Mouse (Mus musculus): ENCODE measurements around the gene Ffar3. TPM values are rescaled to one million over a fixed set of nuclear protein-coding genes. Genes with fewer than 3 reads are reported as not detected.

Gene Ffar3
- polyA plus RNA-seq, 1 experiment from 2014 or later, result not detected

GRCm38 (mm10) chr7:30884047-30884446, 28.1 kb upstream of the Ffar3 start:
- H3K27ac ChIP-seq (ENCODE audit: low read depth, low read length), result no peak overlapping the region
- no peak overlapping the region for H3K9ac ChIP-seq (ENCODE audit: low read length)
- DNase-seq (ENCODE audit: low spot score), result no peak
- H3K27me3 ChIP-seq (ENCODE audit: control insufficient read depth, insufficient read depth, low read length), result no peaks in the 10 kb centered on the region
- H3K9me3 ChIP-seq (ENCODE audit: control insufficient read depth, low read length), result no peaks in the 10 kb centered on the region
- no peak for ATAC-seq (ENCODE audit: insufficient read depth, low FRiP score, low TSS enrichment)
- H3K36me3 ChIP-seq (ENCODE audit: control insufficient read depth, insufficient read depth, low read length), result no peaks in the 10 kb centered on the region
- no peak overlapping the region for H3K4me2 ChIP-seq (ENCODE audit: low read depth)
- H3K4me1 ChIP-seq (ENCODE audit: control insufficient read depth, insufficient read depth, low read length), result no peaks in the 10 kb centered on the region
- H3K4me3 ChIP-seq (ENCODE audit: low read depth, low read length), result no peak overlapping the region

GRCm38 (mm10) chr7:30881367-30881766, 25.4 kb upstream of the Ffar3 start:
- Histone ChIP-seq H3K36me3 (ENCODE audit: control insufficient read depth, insufficient read depth, low read length) (no peaks in the 10 kb centered on the region), H3K27me3 (ENCODE audit: control insufficient read depth, insufficient read depth, low read length) (no peaks in the 10 kb centered on the region), H3K4me2 (ENCODE audit: low read depth) (no peak overlapping the region), H3K4me1 (ENCODE audit: control insufficient read depth, insufficient read depth, low read length) (no peaks in the 10 kb centered on the region), H3K27ac (ENCODE audit: low read depth, low read length) (no peak overlapping the region), H3K9me3 (ENCODE audit: control insufficient read depth, low read length) (no peaks in the 10 kb centered on the region), H3K4me3 (ENCODE audit: low read depth, low read length) (no peak overlapping the region), H3K9ac (ENCODE audit: low read length) (no peak overlapping the region)
- ATAC-seq (ENCODE audit: insufficient read depth, low FRiP score, low TSS enrichment) (no peak), DNase-seq (ENCODE audit: low spot score) (no peak)
- WGBS, result 87% methylated on average over 3 of the region's 3 CpGs

- Histone ChIP-seq H3K27me3 (ENCODE audit: control insufficient read depth, insufficient read depth, low read length) (no peaks in the 10 kb centered on the region), H3K4me3 (ENCODE audit: low read depth, low read length) (no peak within 1 kb of the TSS), H3K4me1 (ENCODE audit: control insufficient read depth, insufficient read depth, low read length) (no peaks in the 10 kb centered on the region), H3K9ac (ENCODE audit: low read length) (no peak within 1 kb of the TSS), H3K27ac (ENCODE audit: low read depth, low read length) (no peak within 1 kb of the TSS), H3K4me2 (ENCODE audit: low read depth) (no peak within 1 kb of the TSS), H3K36me3 (ENCODE audit: control insufficient read depth, insufficient read depth, low read length) (no peaks in the 10 kb centered on the region), H3K9me3 (ENCODE audit: control insufficient read depth, low read length) (no peaks in the 10 kb centered on the region)
- no peak for ATAC-seq (ENCODE audit: insufficient read depth, low FRiP score, low TSS enrichment)
- no peak for DNase-seq (ENCODE audit: low spot score)
- 75% methylated on average over 7 of the region's 7 CpGs for WGBS
Measured at GRCm38 (mm10) chr7:30880176-30880575, 24.2 kb upstream of the Ffar3 start, which contains the start of gene Cd22. Cd22 (minus strand) TSS chr7:30880342.

GRCm38 (mm10) chr7:30878950-30879349, 23.0 kb upstream of the Ffar3 start:
- H3K27me3 ChIP-seq (ENCODE audit: control insufficient read depth, insufficient read depth, low read length), result no peaks in the 10 kb centered on the region
- 87% methylated on average over 6 of the region's 6 CpGs for WGBS

GRCm38 (mm10) chr7:30873083-30873482, 17.1 kb upstream of the Ffar3 start:
- no peaks in the 10 kb centered on the region for H3K9me3 ChIP-seq (ENCODE audit: control insufficient read depth, low read length)
- no peak overlapping the region for H3K9ac ChIP-seq (ENCODE audit: low read length)
- peak; percentile 69 for DNase-seq (ENCODE audit: low spot score)
- no peak overlapping the region for H3K4me3 ChIP-seq (ENCODE audit: low read depth, low read length)
- no peaks in the 10 kb centered on the region for H3K36me3 ChIP-seq (ENCODE audit: control insufficient read depth, insufficient read depth, low read length)
- no peak overlapping the region for H3K4me2 ChIP-seq (ENCODE audit: low read depth)
- H3K27ac ChIP-seq (ENCODE audit: low read depth, low read length), result no peak overlapping the region
- no peaks in the 10 kb centered on the region for H3K27me3 ChIP-seq (ENCODE audit: control insufficient read depth, insufficient read depth, low read length)
- no peak for ATAC-seq (ENCODE audit: insufficient read depth, low FRiP score, low TSS enrichment)
- 29% methylated on average over 15 of the region's 15 CpGs for WGBS
- no peaks in the 10 kb centered on the region for H3K4me1 ChIP-seq (ENCODE audit: control insufficient read depth, insufficient read depth, low read length)

More at GRCm38 (mm10) chr7:30878950-30879349, 23.0 kb upstream of the Ffar3 start:
- H3K4me3 ChIP-seq (ENCODE audit: low read depth, low read length), result no peak overlapping the region
- H3K9ac ChIP-seq (ENCODE audit: low read length), result no peak overlapping the region
- no peak for DNase-seq (ENCODE audit: low spot score)
- no peaks in the 10 kb centered on the region for H3K36me3 ChIP-seq (ENCODE audit: control insufficient read depth, insufficient read depth, low read length)
- ATAC-seq (ENCODE audit: insufficient read depth, low FRiP score, low TSS enrichment), result no peak
- no peak overlapping the region for H3K27ac ChIP-seq (ENCODE audit: low read depth, low read length)
- no peaks in the 10 kb centered on the region for H3K9me3 ChIP-seq (ENCODE audit: control insufficient read depth, low read length)
- H3K4me2 ChIP-seq (ENCODE audit: low read depth), result no peak overlapping the region
- no peaks in the 10 kb centered on the region for H3K4me1 ChIP-seq (ENCODE audit: control insufficient read depth, insufficient read depth, low read length)

- Histone ChIP-seq H3K9me3 (ENCODE audit: control insufficient read depth, low read length) (no peaks in the 10 kb centered on the region), H3K9ac (ENCODE audit: low read length) (no peak overlapping the region), H3K36me3 (ENCODE audit: control insufficient read depth, insufficient read depth, low read length) (no peaks in the 10 kb centered on the region), H3K4me3 (ENCODE audit: low read depth, low read length) (no peak overlapping the region), H3K4me2 (ENCODE audit: low read depth) (no peak overlapping the region), H3K27me3 (ENCODE audit: control insufficient read depth, insufficient read depth, low read length) (no peaks in the 10 kb centered on the region), H3K27ac (ENCODE audit: low read depth, low read length) (no peak overlapping the region), H3K4me1 (ENCODE audit: control insufficient read depth, insufficient read depth, low read length) (no peaks in the 10 kb centered on the region)
- ATAC-seq (ENCODE audit: insufficient read depth, low FRiP score, low TSS enrichment) (no peak), DNase-seq (ENCODE audit: low spot score) (no peak)
- 70% methylated on average over 8 of the region's 8 CpGs for WGBS
Measured at GRCm38 (mm10) chr7:30863386-30863785, 7.4 kb upstream of the Ffar3 start.

- DNase-seq (ENCODE audit: low spot score) (no peak), ATAC-seq (ENCODE audit: insufficient read depth, low FRiP score, low TSS enrichment) (no peak)
- Histone ChIP-seq H3K27ac (ENCODE audit: low read depth, low read length) (no peak within 1 kb of the TSS), H3K4me1 (ENCODE audit: control insufficient read depth, insufficient read depth, low read length) (no peaks in the 10 kb centered on the region), H3K9me3 (ENCODE audit: control insufficient read depth, low read length) (no peaks in the 10 kb centered on the region), H3K27me3 (ENCODE audit: control insufficient read depth, insufficient read depth, low read length) (no peaks in the 10 kb centered on the region), H3K36me3 (ENCODE audit: control insufficient read depth, insufficient read depth, low read length) (no peaks in the 10 kb centered on the region), H3K9ac (ENCODE audit: low read length) (no peak within 1 kb of the TSS), H3K4me2 (ENCODE audit: low read depth) (no peak within 1 kb of the TSS), H3K4me3 (ENCODE audit: low read depth, low read length) (no peak within 1 kb of the TSS)
- whole genome bisulfite sequencing, result 86% methylated on average over 12 of the region's 12 CpGs
Measured at GRCm38 (mm10) chr7:30861464-30861863, 5.5 kb upstream of the Ffar3 start, which contains the start of gene Ffar1. Ffar1 (minus strand) TSS chr7:30861564.

GRCm38 (mm10) chr7:30859635-30860402, 3.8 kb upstream of the Ffar3 start:
- Histone ChIP-seq H3K4me2 (ENCODE audit: low read depth) (peak overlapping the region; percentile 26), H3K9ac (ENCODE audit: low read length) (no peak overlapping the region), H3K9me3 (ENCODE audit: control insufficient read depth, low read length) (no peaks in the 10 kb centered on the region), H3K36me3 (ENCODE audit: control insufficient read depth, insufficient read depth, low read length) (no peaks in the 10 kb centered on the region), H3K4me3 (ENCODE audit: low read depth, low read length) (no peak overlapping the region), H3K4me1 (ENCODE audit: control insufficient read depth, insufficient read depth, low read length) (no peaks in the 10 kb centered on the region), H3K27ac (ENCODE audit: low read depth, low read length) (no peak overlapping the region), H3K27me3 (ENCODE audit: control insufficient read depth, insufficient read depth, low read length) (no peaks in the 10 kb centered on the region)
- WGBS, result 10% methylated on average over 13 of the region's 16 CpGs
- ATAC-seq (ENCODE audit: insufficient read depth, low FRiP score, low TSS enrichment) (peak; percentile 35; the same call in 1 of the 2 replicates), DNase-seq (ENCODE audit: low spot score) (peak; percentile 75)

GRCm38 (mm10) chr7:30859290-30859634, 3.3 kb upstream of the Ffar3 start:
- H3K4me1 ChIP-seq (ENCODE audit: control insufficient read depth, insufficient read depth, low read length), result no peaks in the 10 kb centered on the region
- no peaks in the 10 kb centered on the region for H3K36me3 ChIP-seq (ENCODE audit: control insufficient read depth, insufficient read depth, low read length)
- no peak overlapping the region for H3K4me3 ChIP-seq (ENCODE audit: low read depth, low read length)
- no peak overlapping the region for H3K27ac ChIP-seq (ENCODE audit: low read depth, low read length)
- ATAC-seq (ENCODE audit: insufficient read depth, low FRiP score, low TSS enrichment) (0 out of 2 replicates have a peak, but pooled peaks have one; percentile 2), DNase-seq (ENCODE audit: low spot score) (peak; percentile 76)
- no peak overlapping the region for H3K9ac ChIP-seq (ENCODE audit: low read length)
- H3K4me2 ChIP-seq (ENCODE audit: low read depth), result no peak overlapping the region
- no peaks in the 10 kb centered on the region for H3K27me3 ChIP-seq (ENCODE audit: control insufficient read depth, insufficient read depth, low read length)
- H3K9me3 ChIP-seq (ENCODE audit: control insufficient read depth, low read length), result no peaks in the 10 kb centered on the region
